Mouse (Mus musculus) stomach, embryonic 15.5 days (tissue): ENCODE results near the gene Eps8l3. TPM values are rescaled to one million over a fixed set of nuclear protein-coding genes. Genes with fewer than 3 reads are reported as not detected.

Experiments used
- ATAC-seq: fragments of 200-750 bp; cut with Nextera tagmentation; 2 replicates; pipeline ENCODE4 v1.8.0; 2017; ENCODE audit warnings: low read depth, moderate number of reproducible peaks, moderate TSS enrichment; ENCODE audit not compliant: insufficient read depth, low FRiP score
- H3K27ac ChIP-seq: fragments of 300-500 bp; sonication (generic); 2 replicates; pipeline ENCODE4 v1.5.1; 2015; ENCODE audit warnings: mild to moderate bottlenecking, inconsistent platforms
- H3K27me3 ChIP-seq: fragments of 300-500 bp; sonication (generic); replicated peaks from 2 replicates; pipeline ENCODE4 v1.6.1; 2015; ENCODE audit warnings: inconsistent platforms
- H3K36me3 ChIP-seq: fragments of 300-500 bp; sonication (generic); 2 replicates; pipeline ENCODE4 v1.6.1; 2015; ENCODE audit warnings: inconsistent platforms
- H3K4me1 ChIP-seq: fragments of 300-500 bp; sonication (generic); 2 replicates; pipeline ENCODE4 v1.6.1; 2015; ENCODE audit warnings: inconsistent platforms
- H3K4me2 ChIP-seq: fragments of 300-500 bp; sonication (generic); 2 replicates; pipeline ENCODE4 v1.6.1; 2015; ENCODE audit warnings: mild to moderate bottlenecking, inconsistent platforms
- H3K4me3 ChIP-seq: fragments of 300-500 bp; sonication (generic); replicated peaks from 2 replicates; pipeline ENCODE4 v1.5.1; 2015; ENCODE audit warnings: inconsistent platforms
- H3K9ac ChIP-seq: fragments of 300-500 bp; sonication (generic); 2 replicates; pipeline ENCODE4 v1.6.1; 2015; ENCODE audit warnings: inconsistent platforms
- H3K9me3 ChIP-seq: fragments of 300-500 bp; sonication (generic); 2 replicates; pipeline ENCODE4 v1.6.1; 2016; ENCODE audit warnings: inconsistent platforms
- WGBS: fragments of 180-500 bp; shearing (Covaris S2); methylation state at CpG from one replicate; pipeline ENCODE4 v1.1.7; 2015; 5-methylcytosine and 5-hydroxymethylcytosine counted together
- polyA plus RNA-seq: library from polyadenylated mRNA; unstranded; fragments of >200 nt; fragmentation: Nextera tagmentation; extraction: Ambion mirVana; gene quantifications from 2 replicates; pipeline ENCODE4 v1.2.1, GENCODE M21; 2015

The Eps8l3 gene
- polyA plus RNA-seq, 1 experiment from 2014 or later, result 34.9 TPM

GRCm38 (mm10) chr3:107841370-107841769, 35.7 kb upstream of the Eps8l3 start:
- Histone ChIP-seq H3K27ac (no peak overlapping the region), H3K4me3 (no peak overlapping the region), H3K9ac (no peak overlapping the region), H3K36me3 (no peaks in the 10 kb centered on the region), H3K27me3 (no peaks in the 10 kb centered on the region), H3K9me3 (no peaks in the 10 kb centered on the region), H3K4me2 (no peak overlapping the region), H3K4me1 (no peaks in the 10 kb centered on the region; the same call in 1 of the 2 replicates)
- ATAC-seq, result no peak
- 75% methylated on average over 7 of the region's 7 CpGs for WGBS

DNA sequence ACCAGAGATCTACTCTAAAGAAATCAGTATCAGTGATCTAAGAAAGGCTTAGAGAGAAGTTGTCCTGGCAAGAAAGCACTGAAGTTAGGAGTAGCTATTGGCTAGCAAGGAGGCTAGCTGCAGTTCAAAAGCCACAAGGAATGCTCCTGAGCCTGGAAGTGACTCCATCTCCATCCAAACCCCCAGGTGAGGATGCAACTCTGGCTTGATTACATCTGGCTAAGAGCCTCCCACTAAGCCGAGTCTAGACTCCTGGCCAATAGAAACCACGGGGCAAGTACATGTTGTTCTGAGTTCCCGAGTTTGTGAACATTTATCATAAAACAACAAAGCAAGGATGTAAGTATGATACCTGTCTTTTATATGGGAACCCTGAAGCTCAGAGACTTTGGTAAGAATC, 33.6 kb upstream of the Eps8l3 start:
- no peak overlapping the region for H3K27ac ChIP-seq
- no peak overlapping the region for H3K4me2 ChIP-seq
- ATAC-seq, result no peak
- no peaks in the 10 kb centered on the region for H3K9me3 ChIP-seq
- WGBS, result 87% methylated on average over 3 of the region's 3 CpGs
- no peak overlapping the region for H3K4me3 ChIP-seq
- H3K36me3 ChIP-seq, result no peaks in the 10 kb centered on the region
- H3K9ac ChIP-seq, result no peak overlapping the region
- H3K4me1 ChIP-seq, result no peaks in the 10 kb centered on the region; the same call in 1 of the 2 replicates
- H3K27me3 ChIP-seq, result no peaks in the 10 kb centered on the region

DNA sequence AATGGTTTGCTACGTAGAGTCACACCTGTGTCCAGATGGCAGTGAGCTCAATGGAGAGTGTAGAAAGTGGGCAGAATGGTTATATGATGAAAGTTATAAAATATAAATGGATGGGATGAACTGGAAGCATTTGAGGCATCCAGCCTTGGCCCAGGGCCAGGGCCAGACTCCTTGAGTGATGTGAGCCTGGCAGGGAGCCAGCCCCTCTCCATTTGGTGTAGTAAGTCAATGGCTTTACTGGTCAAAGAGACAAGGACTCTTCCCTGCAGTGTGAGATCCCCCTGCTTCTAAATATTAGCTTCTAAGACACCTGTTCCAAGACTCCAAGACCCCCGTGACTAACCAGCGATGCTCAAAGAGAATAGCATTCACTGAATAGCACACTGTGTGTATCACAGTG, 33.0 kb upstream of the Eps8l3 start:
- no peak overlapping the region for H3K27ac ChIP-seq
- H3K9ac ChIP-seq, result no peak overlapping the region
- no peak overlapping the region for H3K4me2 ChIP-seq
- no peaks in the 10 kb centered on the region for H3K27me3 ChIP-seq
- H3K9me3 ChIP-seq, result no peaks in the 10 kb centered on the region
- H3K36me3 ChIP-seq, result no peaks in the 10 kb centered on the region
- H3K4me3 ChIP-seq, result no peak overlapping the region
- no peak for ATAC-seq
- peaks cover 1% of the 10 kb centered on the region; the same call in 1 of the 2 replicates for H3K4me1 ChIP-seq
- WGBS, result 66% methylated on average over 3 of the region's 3 CpGs

DNA sequence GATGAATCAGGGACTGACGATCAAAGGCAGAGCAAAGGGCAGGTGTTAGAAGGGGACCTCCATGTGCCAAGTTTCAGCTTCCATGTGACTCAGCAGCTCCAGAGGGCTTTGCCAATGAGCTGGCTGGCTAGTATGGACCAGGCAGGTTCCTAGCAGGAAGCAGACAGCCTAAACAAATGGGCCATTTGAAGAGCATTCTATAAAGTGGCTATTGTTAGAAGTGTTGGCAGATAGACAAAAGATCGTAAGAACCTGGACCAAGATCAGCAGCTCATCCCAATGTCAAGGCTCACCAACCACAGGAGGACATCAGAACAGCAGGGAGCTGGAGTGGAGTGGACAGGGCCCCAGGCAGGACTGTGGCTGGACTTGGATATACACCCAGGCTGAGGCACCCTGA, 32.5 kb upstream of the Eps8l3 start:
- no peak overlapping the region for H3K9ac ChIP-seq
- WGBS, result 78% methylated on average over 2 of the region's 2 CpGs
- ATAC-seq, result no peak
- no peaks in the 10 kb centered on the region for H3K9me3 ChIP-seq
- H3K4me1 ChIP-seq, result peaks cover 4% of the 10 kb centered on the region; the same call in 1 of the 2 replicates
- no peak overlapping the region for H3K4me2 ChIP-seq
- H3K27me3 ChIP-seq, result no peaks in the 10 kb centered on the region
- no peak overlapping the region for H3K27ac ChIP-seq
- no peaks in the 10 kb centered on the region for H3K36me3 ChIP-seq
- H3K4me3 ChIP-seq, result no peak overlapping the region

- Histone ChIP-seq H3K36me3 (no peaks in the 10 kb centered on the region), H3K27me3 (no peaks in the 10 kb centered on the region), H3K4me1 (peaks cover 16% of the 10 kb centered on the region), H3K9me3 (no peaks in the 10 kb centered on the region), H3K27ac (no peak overlapping the region), H3K9ac (no peak overlapping the region), H3K4me2 (no peak overlapping the region), H3K4me3 (no peak overlapping the region)
- ATAC-seq, result no peak
- 70% methylated on average over 1 of the region's 1 CpGs for WGBS
Observed at GRCm38 (mm10) chr3:107846175-107846574, 30.9 kb upstream of the Eps8l3 start.

GRCm38 (mm10) chr3:107846835-107847234, 30.2 kb upstream of the Eps8l3 start:
- Histone ChIP-seq H3K9ac (no peak overlapping the region), H3K4me3 (no peak overlapping the region), H3K9me3 (no peaks in the 10 kb centered on the region), H3K4me1 (peaks cover 16% of the 10 kb centered on the region), H3K36me3 (no peaks in the 10 kb centered on the region), H3K27me3 (no peaks in the 10 kb centered on the region), H3K27ac (no peak overlapping the region), H3K4me2 (no peak overlapping the region)
- ATAC-seq, result no peak
- 49% methylated on average over 3 of the region's 3 CpGs for WGBS

DNA sequence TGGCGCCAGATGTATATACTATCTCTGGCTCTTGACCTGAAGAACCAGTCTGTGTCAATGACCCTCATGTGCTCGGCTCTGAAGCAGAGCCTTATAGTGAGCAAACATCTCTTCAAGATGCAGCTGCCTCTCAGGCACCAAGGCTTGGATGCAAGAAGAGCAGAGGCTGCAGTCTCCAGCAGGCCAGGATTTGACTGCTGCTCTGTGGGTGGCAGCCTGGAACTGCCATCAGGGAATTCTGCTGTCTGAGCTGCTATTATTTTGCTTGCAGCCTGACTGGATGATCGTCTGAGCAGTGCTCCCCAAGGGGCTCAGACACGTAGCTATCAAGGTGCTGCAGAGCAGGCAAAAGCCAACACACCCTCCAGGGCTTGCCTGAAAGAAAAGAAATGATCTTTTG, 28.9 kb upstream of the Eps8l3 start:
- ATAC-seq, result no peak
- Histone ChIP-seq H3K4me1 (peaks cover 16% of the 10 kb centered on the region), H3K4me2 (no peak overlapping the region), H3K9ac (no peak overlapping the region), H3K27ac (0 out of 2 replicates have a peak overlapping the region, but pooled peaks have one; percentile 8), H3K36me3 (no peaks in the 10 kb centered on the region), H3K9me3 (no peaks in the 10 kb centered on the region), H3K27me3 (no peaks in the 10 kb centered on the region), H3K4me3 (no peak overlapping the region)
- WGBS, result 41% methylated on average over 4 of the region's 4 CpGs

DNA sequence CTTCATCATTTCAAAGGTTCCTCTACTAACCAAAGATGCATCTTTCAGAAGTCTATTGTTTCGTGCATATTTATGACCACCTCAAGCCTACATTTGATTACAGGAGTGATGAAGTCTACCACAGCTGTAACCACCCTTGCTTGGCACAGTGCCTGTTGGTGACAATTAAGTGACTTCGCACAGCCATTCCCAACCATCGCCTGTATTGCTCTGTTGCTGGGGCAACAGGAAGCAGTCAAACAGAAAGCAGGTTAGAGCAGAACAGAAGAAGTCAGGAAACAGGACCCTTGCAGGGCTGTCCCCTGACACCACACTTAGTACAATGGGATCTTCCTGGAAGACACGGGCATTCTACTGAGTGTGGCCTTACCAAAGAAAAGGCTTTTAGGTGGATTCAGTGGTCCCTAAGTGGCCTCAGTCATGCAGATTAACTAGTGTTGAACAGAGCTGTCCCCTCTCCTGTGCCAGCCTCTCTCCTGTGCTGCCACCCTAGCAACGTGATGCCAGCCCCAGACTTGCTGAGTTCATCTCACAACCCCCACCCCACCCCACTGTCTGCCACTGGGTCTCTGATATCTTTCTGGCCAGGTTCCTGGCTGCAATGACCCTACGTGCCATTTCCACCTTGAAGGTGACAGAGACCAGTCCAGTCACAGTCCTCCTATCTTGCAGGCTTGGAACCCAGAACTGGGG, 27.9 kb upstream of the Eps8l3 start:
- no peaks in the 10 kb centered on the region for H3K36me3 ChIP-seq
- H3K9me3 ChIP-seq, result no peaks in the 10 kb centered on the region
- no peak overlapping the region for H3K4me2 ChIP-seq
- no peak for ATAC-seq
- no peak overlapping the region for H3K9ac ChIP-seq
- 73% methylated on average over 6 of the region's 6 CpGs for WGBS
- H3K27me3 ChIP-seq, result no peaks in the 10 kb centered on the region
- 0 out of 2 replicates have a peak overlapping the region, but pooled peaks have one; percentile 14 for H3K27ac ChIP-seq
- H3K4me1 ChIP-seq, result peaks cover 16% of the 10 kb centered on the region
- no peak overlapping the region for H3K4me3 ChIP-seq

- peaks cover 16% of the 10 kb centered on the region for H3K4me1 ChIP-seq
- no peak overlapping the region for H3K27ac ChIP-seq
- no peak; the same call in 1 of the 2 replicates for ATAC-seq
- H3K4me2 ChIP-seq, result no peak overlapping the region
- 59% methylated on average over 2 of the region's 2 CpGs for WGBS
- H3K9ac ChIP-seq, result no peak overlapping the region
- H3K4me3 ChIP-seq, result no peak overlapping the region
- no peaks in the 10 kb centered on the region for H3K27me3 ChIP-seq
- no peaks in the 10 kb centered on the region for H3K36me3 ChIP-seq
- H3K9me3 ChIP-seq, result no peaks in the 10 kb centered on the region
Observed at GRCm38 (mm10) chr3:107849693-107850031, 27.4 kb upstream of the Eps8l3 start.

- Histone ChIP-seq H3K9ac (no peak overlapping the region), H3K4me1 (peaks cover 16% of the 10 kb centered on the region)
Observed at GRCm38 (mm10) chr3:107850418-107851031, 26.5 kb upstream of the Eps8l3 start.

GRCm38 (mm10) chr3:107852786-107853185, 24.2 kb upstream of the Eps8l3 start:
- Histone ChIP-seq H3K4me1 (peaks cover 16% of the 10 kb centered on the region), H3K4me2 (no peak overlapping the region), H3K4me3 (no peak overlapping the region), H3K27me3 (no peaks in the 10 kb centered on the region), H3K9ac (no peak overlapping the region), H3K9me3 (no peaks in the 10 kb centered on the region), H3K36me3 (no peaks in the 10 kb centered on the region), H3K27ac (no peak overlapping the region)
- no peak for ATAC-seq
- 53% methylated on average over 7 of the region's 7 CpGs for WGBS

More at GRCm38 (mm10) chr3:107850418-107851031, 26.5 kb upstream of the Eps8l3 start:
- peak; percentile 34 for ATAC-seq
- Histone ChIP-seq H3K4me3 (no peak overlapping the region), H3K9me3 (no peaks in the 10 kb centered on the region), H3K27me3 (no peaks in the 10 kb centered on the region), H3K27ac (peak overlapping the region; percentile 67; the same call in 1 of the 2 replicates), H3K4me2 (peak overlapping the region; percentile 32), H3K36me3 (no peaks in the 10 kb centered on the region)
- 34% methylated on average over 12 of the region's 12 CpGs for WGBS
